Mouse (Mus musculus): ENCODE measurements around the gene Tnfrsf14. TPM values are rescaled to one million over a fixed set of nuclear protein-coding genes. Genes with fewer than 3 reads are reported as not detected.
A peak's percentile ranks its signal among the peaks of the same experiment; 100 is the strongest.

The Tnfrsf14 gene
- polyA plus RNA-seq, 1 experiment from 2014 or later: 1.9 TPM

- WGBS: 24% methylated on average over 15 of the region's 15 CpGs
Measured at GRCm38 (mm10) chr4:154910606-154911522, 17.5 kb downstream of the Tnfrsf14 start.

GRCm38 (mm10) chr4:154908490-154908889, 19.9 kb downstream of the Tnfrsf14 start:
- H3K4me1 ChIP-seq: peaks cover 21% of the 10 kb centered on the region
- no peaks in the 10 kb centered on the region for H3K9me3 ChIP-seq
- H3K27me3 ChIP-seq: no peaks in the 10 kb centered on the region
- no peak for ATAC-seq (ENCODE audit: borderline replicate concordance, extremely low read depth, low FRiP score, low TSS enrichment)
- no peak overlapping the region for H3K4me3 ChIP-seq
- no peak overlapping the region for H3K9ac ChIP-seq
- H3K27ac ChIP-seq: no peak overlapping the region
- H3K36me3 ChIP-seq: no peaks in the 10 kb centered on the region
- H3K4me2 ChIP-seq: no peak overlapping the region
- 80% methylated on average over 5 of the region's 5 CpGs for WGBS

More at GRCm38 (mm10) chr4:154910606-154911522, 17.5 kb downstream of the Tnfrsf14 start:
- Histone ChIP-seq H3K9me3 (no peaks in the 10 kb centered on the region), H3K36me3 (no peaks in the 10 kb centered on the region), H3K4me1 (peaks cover 16% of the 10 kb centered on the region), H3K4me3 (no peak overlapping the region), H3K27ac (no peak overlapping the region), H3K9ac (0 out of 2 replicates have a peak overlapping the region, but pooled peaks have one; percentile 6), H3K4me2 (no peak overlapping the region), H3K27me3 (no peaks in the 10 kb centered on the region)
- ATAC-seq (ENCODE audit: borderline replicate concordance, extremely low read depth, low FRiP score, low TSS enrichment): peak; percentile 41; the same call in 1 of the 2 replicates

DNA sequence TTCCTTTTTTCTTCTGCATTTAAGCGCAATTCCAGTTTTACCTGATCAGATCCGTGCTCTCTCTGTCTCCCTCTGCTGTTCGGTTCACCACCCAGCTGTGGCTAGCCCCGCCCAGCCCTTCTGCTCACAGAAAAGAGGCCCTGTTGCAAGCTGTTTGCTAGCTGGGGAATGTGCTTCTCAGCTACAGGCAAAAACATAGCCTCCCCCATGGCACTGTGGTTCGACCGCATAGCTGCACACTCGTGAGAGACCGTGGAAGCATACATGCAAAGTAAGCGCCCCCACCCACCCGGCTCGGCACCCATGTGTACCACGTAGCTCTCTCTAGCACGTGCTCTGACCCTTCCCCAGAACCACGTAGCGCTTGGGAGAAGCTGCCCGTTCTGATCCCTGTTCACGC, 20.5 kb downstream of the Tnfrsf14 start:
- Histone ChIP-seq H3K9me3 (no peaks in the 10 kb centered on the region), H3K4me1 (peaks cover 21% of the 10 kb centered on the region), H3K36me3 (no peaks in the 10 kb centered on the region), H3K27ac (0 out of 2 replicates have a peak overlapping the region, but pooled peaks have one; percentile 2), H3K9ac (peak overlapping the region; percentile 13; the same call in 1 of the 2 replicates), H3K4me2 (peak overlapping the region; percentile 47), H3K27me3 (no peaks in the 10 kb centered on the region), H3K4me3 (no peak overlapping the region)
- 28% methylated on average over 17 of the region's 17 CpGs for WGBS
- ATAC-seq (ENCODE audit: borderline replicate concordance, extremely low read depth, low FRiP score, low TSS enrichment): peak; percentile 55; the same call in 1 of the 2 replicates

GRCm38 (mm10) chr4:154904185-154905071, 23.9 kb downstream of the Tnfrsf14 start:
- peak overlapping the region; percentile 49 for H3K4me3 ChIP-seq
- H3K27ac ChIP-seq: peak overlapping the region; percentile 61
- H3K4me1 ChIP-seq: peaks cover 11% of the 10 kb centered on the region
- H3K9me3 ChIP-seq: no peaks in the 10 kb centered on the region
- peak; percentile 92; the same call in 1 of the 2 replicates for ATAC-seq (ENCODE audit: borderline replicate concordance, extremely low read depth, low FRiP score, low TSS enrichment)
- H3K9ac ChIP-seq: peak overlapping the region; percentile 53
- no peaks in the 10 kb centered on the region for H3K27me3 ChIP-seq
- H3K36me3 ChIP-seq: no peaks in the 10 kb centered on the region
- H3K4me2 ChIP-seq: peak overlapping the region; percentile 83
- 3% methylated on average over 16 of the region's 16 CpGs for WGBS

DNA sequence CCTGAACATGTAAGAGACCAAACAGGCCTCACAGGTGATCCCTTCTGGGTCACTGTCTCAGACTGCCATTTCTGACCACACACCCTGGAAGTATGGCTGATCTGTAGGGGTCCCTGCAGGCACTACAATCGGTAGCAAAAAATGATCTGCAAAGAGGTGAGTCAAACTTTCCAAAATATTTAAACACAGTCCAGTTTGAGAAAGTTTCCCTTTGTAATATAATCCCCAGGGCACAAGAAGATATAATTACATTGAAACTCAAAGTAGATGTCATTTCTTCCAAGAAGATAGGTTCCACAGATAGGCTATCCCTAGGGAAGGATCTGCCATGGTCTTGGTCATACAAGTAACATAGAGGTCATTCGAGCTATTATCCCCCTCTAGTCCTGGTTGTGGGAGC, 26.0 kb downstream of the Tnfrsf14 start:
- Histone ChIP-seq H3K9me3 (no peaks in the 10 kb centered on the region), H3K9ac (no peak overlapping the region), H3K4me3 (no peak overlapping the region), H3K36me3 (no peaks in the 10 kb centered on the region), H3K27me3 (no peaks in the 10 kb centered on the region), H3K4me2 (no peak overlapping the region), H3K27ac (no peak overlapping the region), H3K4me1 (peaks cover 21% of the 10 kb centered on the region)
- WGBS: 80% methylated on average over 2 of the region's 2 CpGs
- ATAC-seq (ENCODE audit: borderline replicate concordance, extremely low read depth, low FRiP score, low TSS enrichment): no peak

DNA sequence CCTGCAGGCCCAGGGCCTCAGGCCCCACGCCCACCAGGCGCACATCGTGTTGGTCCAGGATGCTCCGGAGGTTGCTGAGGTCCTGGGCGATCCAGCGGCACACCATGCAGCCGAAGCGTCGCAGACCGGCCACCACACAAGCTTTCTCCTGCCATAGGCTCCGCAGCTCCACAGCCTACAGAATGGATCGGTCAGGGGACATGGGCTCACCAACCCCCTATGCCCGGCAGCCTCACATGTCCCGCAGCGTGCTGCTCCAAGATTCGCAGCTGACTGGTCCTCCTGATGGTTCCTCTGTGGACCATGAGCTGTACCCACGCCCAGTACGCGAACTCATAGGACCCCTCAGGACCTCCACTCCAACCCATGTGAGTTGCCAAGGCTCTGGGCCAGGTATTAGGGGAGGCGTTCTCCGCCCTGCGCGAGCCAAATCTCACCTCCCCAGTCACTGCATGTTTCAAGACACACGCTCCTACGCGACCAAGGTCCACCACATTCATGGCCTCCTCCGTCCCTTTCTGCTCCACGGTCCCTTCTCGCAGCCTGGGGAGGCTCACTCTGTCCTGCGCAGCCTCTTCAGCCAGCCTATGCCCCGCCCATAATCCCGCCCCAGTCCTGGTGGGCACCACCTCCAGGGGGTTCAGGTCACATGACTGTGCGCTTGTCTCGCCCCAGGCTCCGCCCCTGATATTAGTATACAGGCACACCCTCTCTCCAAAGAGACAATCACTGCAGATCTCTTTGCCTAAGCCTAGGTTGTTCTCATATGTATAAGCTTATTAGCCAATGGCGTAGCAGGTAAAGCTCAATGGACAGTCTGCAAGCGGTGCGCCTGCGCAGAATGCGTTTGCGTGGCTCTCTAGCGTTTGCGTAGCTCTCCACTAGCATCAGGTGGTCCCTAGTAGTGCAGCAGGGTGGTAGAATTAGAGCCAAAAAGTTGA, 29.6 kb downstream of the Tnfrsf14 start, which contains the start of gene Fam213b:
Gene Fam213b (minus strand): TSS at position 630 of the 941 bp plus-strand sequence.
- peak within 1 kb of the TSS; percentile 97 for H3K4me2 ChIP-seq
- H3K9me3 ChIP-seq: no peaks in the 10 kb centered on the region
- peak within 1 kb of the TSS; percentile 71 for H3K9ac ChIP-seq
- no peaks in the 10 kb centered on the region for H3K27me3 ChIP-seq
- H3K4me1 ChIP-seq: peaks cover 19% of the 10 kb centered on the region
- H3K4me3 ChIP-seq: peak within 1 kb of the TSS; percentile 57
- ATAC-seq (ENCODE audit: borderline replicate concordance, extremely low read depth, low FRiP score, low TSS enrichment): peak; percentile 98
- 2% methylated on average over 43 of the region's 43 CpGs for WGBS
- H3K27ac ChIP-seq: peak within 1 kb of the TSS; percentile 31; the same call in 1 of the 2 replicates
- no peaks in the 10 kb centered on the region for H3K36me3 ChIP-seq

GRCm38 (mm10) chr4:154897676-154898465, 30.5 kb downstream of the Tnfrsf14 start:
- ATAC-seq (ENCODE audit: borderline replicate concordance, extremely low read depth, low FRiP score, low TSS enrichment): no peak
- WGBS: 61% methylated on average over 6 of the region's 6 CpGs
- Histone ChIP-seq H3K4me2 (peak overlapping the region; percentile 97), H3K9ac (peak overlapping the region; percentile 71), H3K4me3 (peak overlapping the region; percentile 57), H3K27me3 (no peaks in the 10 kb centered on the region), H3K27ac (no peak overlapping the region), H3K36me3 (no peaks in the 10 kb centered on the region), H3K4me1 (peaks cover 19% of the 10 kb centered on the region), H3K9me3 (no peaks in the 10 kb centered on the region)

DNA sequence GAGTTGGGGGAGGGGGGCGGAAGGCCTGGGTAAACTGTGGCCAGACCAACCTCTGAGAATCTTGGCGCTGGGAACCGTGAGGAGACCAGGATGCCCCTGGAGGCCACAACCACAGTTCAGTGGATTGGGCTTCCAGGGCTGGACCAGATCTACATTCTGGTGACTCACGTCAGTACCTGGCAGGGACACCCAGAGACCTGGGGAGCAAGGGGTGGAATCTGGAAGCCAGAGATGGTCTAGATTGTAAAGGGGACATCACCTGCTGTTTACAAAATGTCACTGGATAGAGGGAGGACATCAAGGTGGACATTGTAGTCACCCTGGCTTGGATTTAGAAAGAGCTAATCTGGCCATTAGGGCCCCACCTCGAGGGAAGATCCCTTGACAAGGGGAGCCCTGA, 32.8 kb downstream of the Tnfrsf14 start:
- H3K36me3 ChIP-seq: no peaks in the 10 kb centered on the region
- no peak overlapping the region for H3K4me2 ChIP-seq
- no peak overlapping the region for H3K4me3 ChIP-seq
- no peak overlapping the region for H3K27ac ChIP-seq
- ATAC-seq (ENCODE audit: borderline replicate concordance, extremely low read depth, low FRiP score, low TSS enrichment): no peak
- H3K9me3 ChIP-seq: no peaks in the 10 kb centered on the region
- whole genome bisulfite sequencing: 75% methylated on average over 5 of the region's 5 CpGs
- no peak overlapping the region for H3K9ac ChIP-seq
- H3K4me1 ChIP-seq: peaks cover 19% of the 10 kb centered on the region
- H3K27me3 ChIP-seq: no peaks in the 10 kb centered on the region

GRCm38 (mm10) chr4:154890887-154891286, 37.5 kb downstream of the Tnfrsf14 start:
- Histone ChIP-seq H3K9me3 (no peaks in the 10 kb centered on the region), H3K27ac (no peak overlapping the region), H3K4me1 (no peaks in the 10 kb centered on the region), H3K27me3 (no peaks in the 10 kb centered on the region), H3K9ac (no peak overlapping the region), H3K4me2 (no peak overlapping the region), H3K36me3 (no peaks in the 10 kb centered on the region), H3K4me3 (no peak overlapping the region)
- ATAC-seq (ENCODE audit: borderline replicate concordance, extremely low read depth, low FRiP score, low TSS enrichment): no peak
- 67% methylated on average over 14 of the region's 14 CpGs for WGBS

DNA sequence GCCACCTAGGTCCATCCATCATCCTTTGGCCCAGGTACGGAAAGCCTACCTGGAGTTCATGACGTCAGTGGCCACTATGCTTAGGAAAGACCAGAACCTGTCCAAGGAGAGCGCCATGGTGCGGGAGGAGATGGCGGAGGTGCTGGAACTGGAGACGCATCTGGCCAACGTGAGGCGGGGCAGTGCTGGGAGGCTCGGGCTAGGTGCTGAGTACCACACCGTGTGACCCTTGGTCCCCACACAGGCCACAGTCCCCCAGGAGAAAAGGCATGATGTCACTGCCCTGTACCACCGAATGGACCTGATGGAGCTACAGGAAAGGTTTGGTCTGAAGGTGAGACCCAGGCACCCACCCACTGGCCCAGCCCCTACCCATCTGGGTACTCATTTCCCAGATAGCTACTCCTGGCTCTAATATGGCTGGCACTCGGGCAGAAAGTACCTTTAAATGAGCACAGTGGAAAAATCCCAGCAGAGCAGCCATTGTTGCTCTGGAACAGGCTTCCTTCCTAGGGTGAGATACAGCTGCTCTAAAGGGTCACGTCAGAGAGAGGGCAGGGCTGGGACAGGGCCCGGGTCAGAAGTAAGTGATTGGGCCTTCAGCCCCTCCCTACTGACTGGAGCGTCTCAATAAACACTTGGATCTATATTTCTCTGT, 40.6 kb downstream of the Tnfrsf14 start:
- Histone ChIP-seq H3K27ac (no peak overlapping the region), H3K4me1 (no peaks in the 10 kb centered on the region), H3K4me3 (no peak overlapping the region), H3K9me3 (no peaks in the 10 kb centered on the region), H3K4me2 (no peak overlapping the region), H3K9ac (no peak overlapping the region), H3K36me3 (no peaks in the 10 kb centered on the region), H3K27me3 (no peaks in the 10 kb centered on the region)
- 69% methylated on average over 15 of the region's 15 CpGs for WGBS
- ATAC-seq (ENCODE audit: borderline replicate concordance, extremely low read depth, low FRiP score, low TSS enrichment): 0 out of 2 replicates have a peak, but pooled peaks have one; percentile 4
